Mouse (Mus musculus) C2C12 (cell line): Measurements from ENCODE around the gene Gm45716. TPM values are rescaled to one million over a fixed set of nuclear protein-coding genes. Genes with fewer than 3 reads are reported as not detected.
A peak's percentile ranks its signal among the peaks of the same experiment; 100 is the strongest.

Source experiments
- H3K27me3 ChIP-seq: one replicate; pipeline ENCODE4 v1.6.1; 2011; ENCODE audit not compliant: control insufficient read depth, insufficient read depth, insufficient read length
- H3K36me3 ChIP-seq: one replicate; pipeline ENCODE4 v1.6.1; 2011; ENCODE audit not compliant: control insufficient read depth, insufficient read depth
- H3K4me3 ChIP-seq: one replicate; pipeline ENCODE4 v1.5.1; 2011; ENCODE audit warnings: mild to moderate bottlenecking, control low read depth; ENCODE audit not compliant: poor library complexity, insufficient read depth, severe bottlenecking
- H3K79me2 ChIP-seq: one replicate; pipeline ENCODE4 v1.6.1; 2011; ENCODE audit not compliant: control insufficient read depth, insufficient read depth
- H3K79me3 ChIP-seq: one replicate; pipeline ENCODE4 v1.6.1; 2011; ENCODE audit warnings: low read depth, control low read depth
- H3ac ChIP-seq: one replicate; pipeline ENCODE3; 2011; ENCODE audit warnings: low read depth; ENCODE audit not compliant: control insufficient read depth, insufficient read length
- CEBPB ChIP-seq: IDR thresholded peaks from one replicate; pipeline ENCODE4 v1.6.1; 2011; ENCODE audit warnings: low read depth, mild to moderate bottlenecking, control low read depth, moderate library complexity
- CTCF ChIP-seq: IDR thresholded peaks from one replicate; pipeline ENCODE4 v1.5.1; 2011; ENCODE audit not compliant: control insufficient read depth, insufficient read depth, insufficient read length
- FOSL1 ChIP-seq: IDR thresholded peaks from one replicate; pipeline ENCODE4 v1.8.0; 2011; ENCODE audit warnings: mild to moderate bottlenecking, low read length; ENCODE audit not compliant: poor library complexity, insufficient read depth, severe bottlenecking
- MAX ChIP-seq: IDR thresholded peaks from one replicate; pipeline ENCODE4 v1.6.1; 2011; ENCODE audit warnings: mild to moderate bottlenecking, control low read depth
- MYOD1 ChIP-seq: IDR thresholded peaks from one replicate; pipeline ENCODE4 v1.6.1; 2011; ENCODE audit warnings: low read depth; ENCODE audit not compliant: control insufficient read depth, insufficient read length
- MYOG ChIP-seq: IDR thresholded peaks from one replicate; pipeline ENCODE4 v1.6.1; 2011; ENCODE audit not compliant: control insufficient read depth, insufficient read length; ENCODE audit errors: extremely low read depth
- USF1 ChIP-seq: IDR thresholded peaks from one replicate; pipeline ENCODE4 v1.6.1; 2011; ENCODE audit warnings: low read depth, mild to moderate bottlenecking, control low read depth, moderate library complexity
- polyA plus RNA-seq: library from polyadenylated mRNA; unstranded; fragments of >200 nt; fragmentation: generic; extraction: Trizol; gene quantifications from one replicate; pipeline ENCODE4 v1.2.1, GENCODE M21; 2012; ENCODE audit warnings: missing spikeins

The Gm45716 gene
- polyA plus RNA-seq, 1 experiment = 22.9 TPM

- Histone ChIP-seq H3K27me3 (no peaks in the 10 kb centered on the region), H3K4me3 (no peak overlapping the region), H3K79me2 (no peaks in the 10 kb centered on the region), H3K36me3 (no peaks in the 10 kb centered on the region), H3K79me3 (no peaks in the 10 kb centered on the region), H3ac (no peak overlapping the region)
- TF ChIP-seq CTCF = no peak
- TF ChIP-seq CEBPB = no peak
- TF ChIP-seq USF1 = no peak
- TF ChIP-seq FOSL1 = no peak
- no peak for TF ChIP-seq MYOD1
- TF ChIP-seq MYOG = no peak
- no peak for TF ChIP-seq MAX
These were observed 96.6 kb downstream of the Gm45716 start for GRCm38 (mm10) chr11:90284079-90284478.

DNA sequence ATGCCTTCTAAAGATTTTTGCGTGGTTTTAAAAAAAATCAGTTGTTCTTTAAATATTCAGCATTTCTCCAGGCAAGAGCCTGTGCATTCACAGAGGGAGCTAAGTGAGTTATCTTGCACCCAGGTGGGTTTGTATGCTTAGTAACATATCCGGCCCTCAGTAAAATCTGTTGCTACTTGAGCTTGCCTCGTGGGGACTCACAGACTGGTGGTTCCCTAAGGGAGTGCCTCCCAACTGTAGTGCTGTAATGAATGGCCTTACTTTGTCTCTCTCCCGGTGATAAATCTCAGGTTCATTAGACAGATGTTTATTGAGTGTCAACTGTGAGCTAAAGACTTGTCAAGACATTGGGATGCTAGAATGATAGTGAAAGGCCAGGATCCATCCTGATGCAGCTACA, 97.1 kb downstream of the Gm45716 start:
- no peaks in the 10 kb centered on the region for H3K79me2 ChIP-seq
- H3K4me3 ChIP-seq = no peak overlapping the region
- H3ac ChIP-seq = no peak overlapping the region
- no peaks in the 10 kb centered on the region for H3K36me3 ChIP-seq
- H3K27me3 ChIP-seq = no peaks in the 10 kb centered on the region
- TF ChIP-seq CEBPB = no peak
- no peak for TF ChIP-seq MAX
- TF ChIP-seq USF1 = no peak
- no peak for TF ChIP-seq MYOD1
- no peak for TF ChIP-seq FOSL1
- no peak for TF ChIP-seq CTCF
- no peak for TF ChIP-seq MYOG
- H3K79me3 ChIP-seq = no peaks in the 10 kb centered on the region

DNA sequence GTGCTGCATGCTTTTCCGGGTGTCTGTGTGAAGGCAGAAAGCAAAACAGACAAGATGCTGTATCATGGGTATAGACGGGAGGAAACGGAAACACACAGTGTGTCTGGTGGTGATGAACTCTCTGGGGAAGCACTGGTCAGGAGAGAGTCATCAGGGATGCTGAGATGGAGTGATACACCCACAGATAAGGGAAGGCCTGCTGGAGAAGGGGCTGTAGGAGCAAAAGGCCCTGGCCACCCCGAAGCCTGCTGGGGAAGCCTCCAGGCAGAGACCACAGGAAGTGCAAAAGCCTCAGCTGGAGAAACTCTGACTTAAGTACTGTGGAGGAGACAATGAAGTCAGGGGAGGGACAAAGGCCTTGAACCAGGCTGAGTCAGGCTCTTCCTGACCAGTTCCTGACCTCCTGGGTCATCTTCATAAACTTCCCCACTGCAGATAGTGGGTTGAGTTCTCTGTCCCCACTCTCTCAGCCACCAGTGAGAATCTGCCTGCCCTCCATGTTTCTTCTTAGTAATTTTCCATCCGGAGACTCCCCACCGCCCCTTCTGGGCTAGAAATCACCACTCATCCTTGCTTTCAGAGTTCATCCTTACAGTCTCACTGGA, 99.2 kb downstream of the Gm45716 start:
- H3ac ChIP-seq = no peak overlapping the region
- H3K79me2 ChIP-seq = no peaks in the 10 kb centered on the region
- no peaks in the 10 kb centered on the region for H3K27me3 ChIP-seq
- no peaks in the 10 kb centered on the region for H3K36me3 ChIP-seq
- no peak overlapping the region for H3K4me3 ChIP-seq
- TF ChIP-seq MYOG (no peak), MYOD1 (peak; percentile 11), FOSL1 (peak; percentile 77)
- H3K79me3 ChIP-seq = no peaks in the 10 kb centered on the region

DNA sequence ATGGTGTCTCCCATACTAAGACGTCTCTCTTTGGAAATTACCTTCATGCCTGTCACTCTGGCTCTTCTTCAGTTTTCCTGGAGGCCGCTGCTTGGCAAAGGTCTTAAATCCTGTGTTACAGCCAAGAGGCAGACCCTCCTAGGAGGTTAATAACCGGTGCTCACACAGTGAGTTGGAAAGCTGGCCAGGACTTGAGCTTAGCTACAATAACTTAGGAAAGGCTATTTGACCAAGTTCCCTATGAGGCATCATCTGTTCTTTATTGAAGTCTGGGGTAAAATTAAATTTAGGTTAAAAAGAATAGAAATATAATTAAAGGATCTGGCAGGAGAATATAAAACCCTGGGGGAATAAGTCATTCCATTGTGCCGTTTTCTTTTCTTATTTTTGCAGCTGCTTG, 103.7 kb downstream of the Gm45716 start:
- H3K27me3 ChIP-seq = no peaks in the 10 kb centered on the region
- no peak overlapping the region for H3K4me3 ChIP-seq
- no peaks in the 10 kb centered on the region for H3K79me2 ChIP-seq
- no peaks in the 10 kb centered on the region for H3K36me3 ChIP-seq
- no peak for TF ChIP-seq CEBPB
- no peak for TF ChIP-seq CTCF
- TF ChIP-seq MAX = no peak
- no peak for TF ChIP-seq FOSL1
- TF ChIP-seq MYOG = no peak
- TF ChIP-seq USF1 = no peak
- no peak for TF ChIP-seq MYOD1
- H3ac ChIP-seq = no peak overlapping the region
- no peaks in the 10 kb centered on the region for H3K79me3 ChIP-seq

GRCm38 (mm10) chr11:90292766-90293165, 105.3 kb downstream of the Gm45716 start:
- no peak overlapping the region for H3ac ChIP-seq
- H3K4me3 ChIP-seq = no peak overlapping the region
- H3K36me3 ChIP-seq = no peaks in the 10 kb centered on the region
- no peaks in the 10 kb centered on the region for H3K27me3 ChIP-seq
- H3K79me3 ChIP-seq = no peaks in the 10 kb centered on the region
- TF ChIP-seq USF1 = no peak
- no peak for TF ChIP-seq MAX
- TF ChIP-seq FOSL1 = no peak
- no peak for TF ChIP-seq MYOG
- TF ChIP-seq MYOD1 = no peak
- TF ChIP-seq CTCF = no peak
- no peak for TF ChIP-seq CEBPB
- no peaks in the 10 kb centered on the region for H3K79me2 ChIP-seq

DNA sequence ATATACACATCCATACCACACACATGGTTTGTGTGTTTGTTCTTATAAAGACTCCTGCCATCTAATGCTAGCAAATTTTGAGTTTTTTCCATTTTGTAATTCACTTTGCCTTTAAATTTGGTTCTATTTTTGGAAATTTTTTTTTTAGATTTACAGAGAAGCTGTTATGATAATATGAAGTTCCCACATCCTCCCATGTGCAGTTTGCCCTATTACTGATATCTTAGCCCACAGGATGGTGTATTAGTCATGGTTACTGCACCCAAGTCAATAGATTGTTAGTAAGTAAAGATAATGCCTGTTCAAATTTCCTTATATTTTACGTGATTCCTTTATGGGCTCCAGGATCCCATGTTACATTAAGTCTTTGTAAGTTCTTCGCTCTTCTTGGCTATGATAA, 107.1 kb downstream of the Gm45716 start:
- H3K79me2 ChIP-seq = no peaks in the 10 kb centered on the region
- no peak for TF ChIP-seq MYOD1
- no peak for TF ChIP-seq CTCF
- TF ChIP-seq MYOG = no peak
- TF ChIP-seq USF1 = no peak
- TF ChIP-seq CEBPB = no peak
- no peak for TF ChIP-seq FOSL1
- no peak for TF ChIP-seq MAX
- no peak overlapping the region for H3ac ChIP-seq
- H3K79me3 ChIP-seq = no peaks in the 10 kb centered on the region
- H3K4me3 ChIP-seq = no peak overlapping the region
- H3K36me3 ChIP-seq = no peaks in the 10 kb centered on the region
- H3K27me3 ChIP-seq = no peaks in the 10 kb centered on the region

Other genes starting within 250 kb of the Gm45716 start
- 0.84 TPM for gene Pctp, start 184.8 kb upstream of the Gm45716 start, polyA plus RNA-seq
- not detected for gene Tmem100, start 157.3 kb upstream of the Gm45716 start, polyA plus RNA-seq
- 257 TPM for gene Mmd, start 61.8 kb downstream of the Gm45716 start, polyA plus RNA-seq
- 0.16 TPM for gene Hlf, start 203.2 kb downstream of the Gm45716 start, polyA plus RNA-seq